Mouse (Mus musculus): Measurements from ENCODE around the gene Gm21304. TPM values are rescaled to one million over a fixed set of nuclear protein-coding genes. Genes with fewer than 3 reads are reported as not detected.
"Not testable (repeated sequence)": the region's sequence is repeated elsewhere in the genome, so short reads cannot be mapped to it uniquely, and the experiment has no call there.

Gene Gm21304
- not detected in 2 replicates for polyA plus RNA-seq (2015; fragmentation: Nextera tagmentation; extraction: Ambion mirVana)

DNA sequence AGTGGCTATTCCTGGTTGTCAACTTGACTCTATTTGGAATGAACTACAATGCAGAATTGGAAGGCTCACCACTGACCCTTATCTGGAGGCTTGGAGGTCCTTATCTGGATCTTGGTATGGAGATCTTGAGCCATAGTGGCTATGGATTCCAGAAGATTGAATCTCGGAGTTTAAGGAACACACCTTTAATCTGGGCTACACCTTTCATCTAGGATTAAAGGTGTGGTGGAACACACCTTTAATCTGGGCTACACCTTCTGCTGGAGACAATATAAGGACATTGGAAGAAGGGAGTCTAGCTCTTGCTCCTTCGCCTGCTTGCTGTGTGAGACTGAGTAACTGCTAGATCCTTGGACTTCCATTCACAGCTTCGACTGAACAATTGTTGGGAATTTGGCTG, at the start of gene Gm21304:
Gene Gm21304 (plus strand): TSS at position 301 of the 400 bp plus-strand sequence.
- not testable (repeated sequence) for H3K27me3 ChIP-seq (replicated peaks; ENCODE audit: control insufficient read depth, insufficient read depth, low read length); H3K4me1 ChIP-seq (ENCODE audit: control insufficient read depth, insufficient read depth, low read depth, low read length); H3K4me2 ChIP-seq (ENCODE audit: low read length); H3K9me3 ChIP-seq (ENCODE audit: control insufficient read depth, low read length); H3K27ac ChIP-seq (ENCODE audit: low read depth, low read length); H3K4me3 ChIP-seq (ENCODE audit: low read length); H3K36me3 ChIP-seq (ENCODE audit: control insufficient read depth, insufficient read depth, low read length); ATAC-seq; H3K9ac ChIP-seq (ENCODE audit: low read depth, low read length)
- no CpG with 5 or more reads among the region's 3 CpGs for WGBS

DNA sequence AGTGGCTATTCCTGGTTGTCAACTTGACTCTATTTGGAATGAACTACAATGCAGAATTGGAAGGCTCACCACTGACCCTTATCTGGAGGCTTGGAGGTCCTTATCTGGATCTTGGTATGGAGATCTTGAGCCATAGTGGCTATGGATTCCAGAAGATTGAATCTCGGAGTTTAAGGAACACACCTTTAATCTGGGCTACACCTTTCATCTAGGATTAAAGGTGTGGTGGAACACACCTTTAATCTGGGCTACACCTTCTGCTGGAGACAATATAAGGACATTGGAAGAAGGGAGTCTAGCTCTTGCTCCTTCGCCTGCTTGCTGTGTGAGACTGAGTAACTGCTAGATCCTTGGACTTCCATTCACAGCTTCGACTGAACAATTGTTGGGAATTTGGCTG, 25.6 kb upstream of the Gm21304 start, which contains the start of gene Gm21293:
Gene Gm21293 (plus strand): TSS at position 301 of the 400 bp plus-strand sequence.
- no CpG with 5 or more reads among the region's 3 CpGs for WGBS
- ATAC-seq; H3K9ac ChIP-seq (ENCODE audit: low read depth, low read length); H3K9me3 ChIP-seq (ENCODE audit: control insufficient read depth, low read length); H3K4me3 ChIP-seq (ENCODE audit: low read length); H3K27me3 ChIP-seq (replicated peaks; ENCODE audit: control insufficient read depth, insufficient read depth, low read length); H3K27ac ChIP-seq (ENCODE audit: low read depth, low read length); H3K36me3 ChIP-seq (ENCODE audit: control insufficient read depth, insufficient read depth, low read length); H3K4me1 ChIP-seq (ENCODE audit: control insufficient read depth, insufficient read depth, low read depth, low read length); H3K4me2 ChIP-seq (ENCODE audit: low read length): not testable (repeated sequence)

DNA sequence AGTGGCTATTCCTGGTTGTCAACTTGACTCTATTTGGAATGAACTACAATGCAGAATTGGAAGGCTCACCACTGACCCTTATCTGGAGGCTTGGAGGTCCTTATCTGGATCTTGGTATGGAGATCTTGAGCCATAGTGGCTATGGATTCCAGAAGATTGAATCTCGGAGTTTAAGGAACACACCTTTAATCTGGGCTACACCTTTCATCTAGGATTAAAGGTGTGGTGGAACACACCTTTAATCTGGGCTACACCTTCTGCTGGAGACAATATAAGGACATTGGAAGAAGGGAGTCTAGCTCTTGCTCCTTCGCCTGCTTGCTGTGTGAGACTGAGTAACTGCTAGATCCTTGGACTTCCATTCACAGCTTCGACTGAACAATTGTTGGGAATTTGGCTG, 17.1 kb upstream of the Gm21304 start, which contains the start of gene Gm6763:
Gene Gm6763 (plus strand): TSS at position 301 of the 400 bp plus-strand sequence.
- not testable (repeated sequence) for H3K27ac ChIP-seq (ENCODE audit: low read depth, low read length); H3K4me2 ChIP-seq (ENCODE audit: low read length); H3K27me3 ChIP-seq (replicated peaks; ENCODE audit: control insufficient read depth, insufficient read depth, low read length); ATAC-seq; H3K36me3 ChIP-seq (ENCODE audit: control insufficient read depth, insufficient read depth, low read length); H3K9me3 ChIP-seq (ENCODE audit: control insufficient read depth, low read length); H3K4me3 ChIP-seq (ENCODE audit: low read length); H3K4me1 ChIP-seq (ENCODE audit: control insufficient read depth, insufficient read depth, low read depth, low read length); H3K9ac ChIP-seq (ENCODE audit: low read depth, low read length)
- WGBS = no CpG with 5 or more reads among the region's 3 CpGs

DNA sequence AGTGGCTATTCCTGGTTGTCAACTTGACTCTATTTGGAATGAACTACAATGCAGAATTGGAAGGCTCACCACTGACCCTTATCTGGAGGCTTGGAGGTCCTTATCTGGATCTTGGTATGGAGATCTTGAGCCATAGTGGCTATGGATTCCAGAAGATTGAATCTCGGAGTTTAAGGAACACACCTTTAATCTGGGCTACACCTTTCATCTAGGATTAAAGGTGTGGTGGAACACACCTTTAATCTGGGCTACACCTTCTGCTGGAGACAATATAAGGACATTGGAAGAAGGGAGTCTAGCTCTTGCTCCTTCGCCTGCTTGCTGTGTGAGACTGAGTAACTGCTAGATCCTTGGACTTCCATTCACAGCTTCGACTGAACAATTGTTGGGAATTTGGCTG, 8.6 kb upstream of the Gm21304 start, which contains the start of gene Gm8764:
Gene Gm8764 (plus strand): TSS at position 301 of the 400 bp plus-strand sequence.
- H3K27ac ChIP-seq (ENCODE audit: low read depth, low read length) = not testable (repeated sequence)
- WGBS = no CpG with 5 or more reads among the region's 3 CpGs

DNA sequence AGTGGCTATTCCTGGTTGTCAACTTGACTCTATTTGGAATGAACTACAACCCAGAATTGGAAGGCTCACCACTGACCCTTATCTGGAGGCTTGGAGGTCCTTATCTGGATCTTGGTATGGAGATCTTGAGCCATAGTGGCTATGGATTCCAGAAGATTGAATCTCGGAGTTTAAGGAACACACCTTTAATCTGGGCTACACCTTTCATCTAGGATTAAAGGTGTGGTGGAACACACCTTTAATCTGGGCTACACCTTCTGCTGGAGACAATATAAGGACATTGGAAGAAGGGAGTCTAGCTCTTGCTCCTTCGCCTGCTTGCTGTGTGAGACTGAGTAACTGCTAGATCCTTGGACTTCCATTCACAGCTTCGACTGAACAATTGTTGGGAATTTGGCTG, 8.4 kb downstream of the Gm21304 start, which contains the start of gene Gm21312:
Gene Gm21312 (plus strand): TSS at position 301 of the 400 bp plus-strand sequence.
- ATAC-seq; H3K27ac ChIP-seq (ENCODE audit: low read depth, low read length); H3K36me3 ChIP-seq (ENCODE audit: control insufficient read depth, insufficient read depth, low read length); H3K4me2 ChIP-seq (ENCODE audit: low read length); H3K9me3 ChIP-seq (ENCODE audit: control insufficient read depth, low read length); H3K9ac ChIP-seq (ENCODE audit: low read depth, low read length); H3K4me1 ChIP-seq (ENCODE audit: control insufficient read depth, insufficient read depth, low read depth, low read length); H3K4me3 ChIP-seq (ENCODE audit: low read length); H3K27me3 ChIP-seq (replicated peaks; ENCODE audit: control insufficient read depth, insufficient read depth, low read length): not testable (repeated sequence)
- WGBS = no CpG with 5 or more reads among the region's 3 CpGs

More for the DNA sequence above, 8.6 kb upstream of the Gm21304 start, which contains the start of gene Gm8764:
- not testable (repeated sequence) for ATAC-seq; H3K4me1 ChIP-seq (ENCODE audit: control insufficient read depth, insufficient read depth, low read depth, low read length); H3K9me3 ChIP-seq (ENCODE audit: control insufficient read depth, low read length); H3K4me2 ChIP-seq (ENCODE audit: low read length); H3K27me3 ChIP-seq (replicated peaks; ENCODE audit: control insufficient read depth, insufficient read depth, low read length); H3K4me3 ChIP-seq (ENCODE audit: low read length); H3K9ac ChIP-seq (ENCODE audit: low read depth, low read length); H3K36me3 ChIP-seq (ENCODE audit: control insufficient read depth, insufficient read depth, low read length)

DNA sequence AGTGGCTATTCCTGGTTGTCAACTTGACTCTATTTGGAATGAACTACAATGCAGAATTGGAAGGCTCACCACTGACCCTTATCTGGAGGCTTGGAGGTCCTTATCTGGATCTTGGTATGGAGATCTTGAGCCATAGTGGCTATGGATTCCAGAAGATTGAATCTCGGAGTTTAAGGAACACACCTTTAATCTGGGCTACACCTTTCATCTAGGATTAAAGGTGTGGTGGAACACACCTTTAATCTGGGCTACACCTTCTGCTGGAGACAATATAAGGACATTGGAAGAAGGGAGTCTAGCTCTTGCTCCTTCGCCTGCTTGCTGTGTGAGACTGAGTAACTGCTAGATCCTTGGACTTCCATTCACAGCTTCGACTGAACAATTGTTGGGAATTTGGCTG, 16.9 kb downstream of the Gm21304 start, which contains the start of gene Gm20765:
Gene Gm20765 (plus strand): TSS at position 301 of the 400 bp plus-strand sequence.
- not testable (repeated sequence) for H3K9ac ChIP-seq (ENCODE audit: low read depth, low read length); H3K4me2 ChIP-seq (ENCODE audit: low read length); H3K27me3 ChIP-seq (replicated peaks; ENCODE audit: control insufficient read depth, insufficient read depth, low read length); H3K27ac ChIP-seq (ENCODE audit: low read depth, low read length); H3K9me3 ChIP-seq (ENCODE audit: control insufficient read depth, low read length); H3K4me1 ChIP-seq (ENCODE audit: control insufficient read depth, insufficient read depth, low read depth, low read length); ATAC-seq; H3K36me3 ChIP-seq (ENCODE audit: control insufficient read depth, insufficient read depth, low read length); H3K4me3 ChIP-seq (ENCODE audit: low read length)
- WGBS = no CpG with 5 or more reads among the region's 3 CpGs

DNA sequence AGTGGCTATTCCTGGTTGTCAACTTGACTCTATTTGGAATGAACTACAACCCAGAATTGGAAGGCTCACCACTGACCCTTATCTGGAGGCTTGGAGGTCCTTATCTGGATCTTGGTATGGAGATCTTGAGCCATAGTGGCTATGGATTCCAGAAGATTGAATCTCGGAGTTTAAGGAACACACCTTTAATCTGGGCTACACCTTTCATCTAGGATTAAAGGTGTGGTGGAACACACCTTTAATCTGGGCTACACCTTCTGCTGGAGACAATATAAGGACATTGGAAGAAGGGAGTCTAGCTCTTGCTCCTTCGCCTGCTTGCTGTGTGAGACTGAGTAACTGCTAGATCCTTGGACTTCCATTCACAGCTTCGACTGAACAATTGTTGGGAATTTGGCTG, 25.4 kb downstream of the Gm21304 start, which contains the start of gene Gm4340:
Gene Gm4340 (plus strand): TSS at position 301 of the 400 bp plus-strand sequence.
- H3K27ac ChIP-seq (ENCODE audit: low read depth, low read length); H3K27me3 ChIP-seq (replicated peaks; ENCODE audit: control insufficient read depth, insufficient read depth, low read length); H3K4me2 ChIP-seq (ENCODE audit: low read length); H3K36me3 ChIP-seq (ENCODE audit: control insufficient read depth, insufficient read depth, low read length); ATAC-seq; H3K4me3 ChIP-seq (ENCODE audit: low read length); H3K9me3 ChIP-seq (ENCODE audit: control insufficient read depth, low read length); H3K4me1 ChIP-seq (ENCODE audit: control insufficient read depth, insufficient read depth, low read depth, low read length); H3K9ac ChIP-seq (ENCODE audit: low read depth, low read length): not testable (repeated sequence)
- no CpG with 5 or more reads among the region's 3 CpGs for WGBS

DNA sequence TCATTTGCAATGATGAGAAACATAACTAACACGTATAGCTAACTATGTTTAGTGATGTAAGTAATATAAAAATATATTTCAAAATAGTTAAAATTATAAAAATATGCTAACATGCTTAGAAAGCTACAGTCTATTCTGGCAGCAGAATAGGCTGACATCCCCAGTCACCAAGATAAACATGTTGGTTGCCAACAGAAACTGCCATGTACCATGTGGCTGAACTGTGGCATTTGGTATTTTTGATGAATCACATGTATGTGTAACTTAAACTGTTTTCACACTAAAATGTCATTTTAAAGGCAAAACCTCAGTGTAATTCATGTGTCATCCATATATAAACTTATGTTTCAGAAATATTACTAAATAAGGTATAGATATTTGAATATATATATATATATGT, 41.3 kb downstream of the Gm21304 start:
- Histone ChIP-seq H3K9ac (ENCODE audit: low read depth, low read length) (no peak overlapping the region), H3K36me3 (ENCODE audit: control insufficient read depth, insufficient read depth, low read length) (no peaks in the 10 kb centered on the region), H3K9me3 (ENCODE audit: control insufficient read depth, low read length) (no peaks in the 10 kb centered on the region), H3K4me3 (ENCODE audit: low read length) (no peak overlapping the region), H3K4me1 (ENCODE audit: control insufficient read depth, insufficient read depth, low read depth, low read length) (no peaks in the 10 kb centered on the region), H3K27me3 (replicated peaks; ENCODE audit: control insufficient read depth, insufficient read depth, low read length) (no peaks in the 10 kb centered on the region), H3K4me2 (ENCODE audit: low read length) (no peak overlapping the region), H3K27ac (ENCODE audit: low read depth, low read length) (no peak overlapping the region)
- 86% methylated on average over 1 of the region's 1 CpGs for WGBS
- ATAC-seq = no peak

DNA sequence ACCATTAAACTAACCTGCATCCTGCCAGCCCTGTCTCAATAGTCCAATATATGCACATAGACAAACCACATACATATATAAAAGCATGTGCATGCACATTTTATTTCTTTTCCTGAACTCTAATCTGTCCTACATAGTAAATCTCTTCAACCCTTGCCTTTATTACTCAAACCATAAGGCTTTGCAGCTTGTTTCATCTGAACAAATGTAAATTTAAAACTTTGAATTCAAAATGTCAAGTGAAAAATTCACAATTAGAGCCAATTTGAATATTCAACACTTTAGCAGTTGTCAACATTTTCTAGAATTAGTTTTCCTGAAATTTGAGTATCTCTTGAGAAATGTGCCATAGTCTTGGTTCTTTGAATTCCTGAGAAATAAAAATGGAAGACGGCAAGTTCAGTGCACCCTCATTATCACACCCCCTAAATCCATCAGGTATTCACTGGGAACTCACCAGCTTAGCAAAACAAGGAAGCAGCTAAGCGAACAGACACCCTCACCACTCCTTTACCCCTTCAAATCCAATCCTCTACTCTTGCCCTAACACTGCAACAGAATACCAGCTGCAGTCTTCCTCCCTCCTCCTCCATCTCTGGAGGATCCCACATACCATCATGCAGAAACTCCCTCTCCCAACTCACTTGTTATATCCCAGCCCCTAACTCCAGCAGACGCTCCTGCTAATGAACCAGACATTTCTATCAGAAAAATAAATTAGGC, 42.1 kb downstream of the Gm21304 start:
- H3K36me3 ChIP-seq (ENCODE audit: control insufficient read depth, insufficient read depth, low read length) = no peaks in the 10 kb centered on the region
- ATAC-seq = no peak
- no peaks in the 10 kb centered on the region for H3K9me3 ChIP-seq (ENCODE audit: control insufficient read depth, low read length)
- 80% methylated on average over 3 of the region's 3 CpGs for WGBS
- H3K27me3 ChIP-seq (replicated peaks; ENCODE audit: control insufficient read depth, insufficient read depth, low read length) = no peaks in the 10 kb centered on the region
- no peak overlapping the region for H3K9ac ChIP-seq (ENCODE audit: low read depth, low read length)
- H3K4me2 ChIP-seq (ENCODE audit: low read length) = no peak overlapping the region
- H3K4me1 ChIP-seq (ENCODE audit: control insufficient read depth, insufficient read depth, low read depth, low read length) = no peaks in the 10 kb centered on the region
- no peak overlapping the region for H3K4me3 ChIP-seq (ENCODE audit: low read length)
- H3K27ac ChIP-seq (ENCODE audit: low read depth, low read length) = no peak overlapping the region
